Mouse (Mus musculus) duodenum, adult 2 months (tissue): ENCODE measurements around the gene Fam84a. TPM values are rescaled to one million over a fixed set of nuclear protein-coding genes. Genes with fewer than 3 reads are reported as not detected.

ENCODE experiments used
- polyA plus RNA-seq: library from polyadenylated mRNA; depleted of rRNA; stranded (reverse); fragments of >200 nt; gene quantifications from 2 replicates; pipeline ENCODE4 v1.2.3, GENCODE M21; 2012; ENCODE audit warnings: low replicate concordance; rRNA removed

The Fam84a gene
- polyA plus RNA-seq: 8.6 and 23.8 TPM in 2 replicates

GRCm38 (mm10) chr12:14151921-14152320 is at the start of gene Fam84a:
Gene Fam84a, minus strand, starts transcription at chr12:14152054.

